Mouse (Mus musculus) forebrain, embryonic 12.5 days (tissue): Measurements from ENCODE around the gene Abhd16a. TPM values are rescaled to one million over a fixed set of nuclear protein-coding genes. Genes with fewer than 3 reads are reported as not detected.

Source experiments
- ATAC-seq: fragments of 200-750 bp; cut with Nextera tagmentation; 2 replicates; pipeline ENCODE4 v1.8.0; 2017; ENCODE audit warnings: moderate TSS enrichment; ENCODE audit not compliant: low FRiP score
- H3K27ac ChIP-seq: fragments of 300-500 bp; sonication (generic); 2 replicates; pipeline ENCODE4 v1.5.1; 2016; ENCODE audit warnings: mild to moderate bottlenecking
- H3K27me3 ChIP-seq: fragments of 300-500 bp; sonication (generic); 2 replicates; pipeline ENCODE4 v1.6.1; 2016; ENCODE audit warnings: mild to moderate bottlenecking
- H3K36me3 ChIP-seq: fragments of 300-500 bp; sonication (generic); replicated peaks from 2 replicates; pipeline ENCODE4 v1.6.1; 2016; ENCODE audit warnings: mild to moderate bottlenecking
- H3K4me1 ChIP-seq: fragments of 300-500 bp; sonication (generic); 2 replicates; pipeline ENCODE4 v1.6.1; 2016
- H3K4me2 ChIP-seq: fragments of 300-500 bp; sonication (generic); 2 replicates; pipeline ENCODE4 v1.6.1; 2016; ENCODE audit warnings: mild to moderate bottlenecking, moderate library complexity
- H3K4me3 ChIP-seq: fragments of 300-500 bp; sonication (generic); replicated peaks from 2 replicates; pipeline ENCODE4 v1.5.1; 2016; ENCODE audit warnings: mild to moderate bottlenecking
- H3K9ac ChIP-seq: fragments of 300-500 bp; sonication (generic); 2 replicates; pipeline ENCODE4 v1.6.1; 2016; ENCODE audit warnings: mild to moderate bottlenecking
- H3K9me3 ChIP-seq: fragments of 300-500 bp; sonication (generic); 2 replicates; pipeline ENCODE4 v1.6.1; 2016
- WGBS: fragments of 180-500 bp; shearing (Covaris S2); methylation state at CpG from one replicate; pipeline ENCODE4 v1.1.7; 2016; 5-methylcytosine and 5-hydroxymethylcytosine counted together
- polyA plus RNA-seq: library from polyadenylated mRNA; unstranded; fragments of >200 nt; fragmentation: Nextera tagmentation; extraction: Ambion mirVana; gene quantifications from 2 replicates; pipeline ENCODE4 v1.2.1, GENCODE M21; 2016

The Abhd16a gene
- polyA plus RNA-seq = 59.2 and 70.7 TPM in 2 replicates

- WGBS = 3% methylated on average over 65 of the region's 67 CpGs
- ATAC-seq = peak; percentile 99
- H3K27me3 ChIP-seq = peaks cover 3% of the 10 kb centered on the region; the same call in 1 of the 2 replicates
Measured at GRCm38 (mm10) chr17:35088825-35089644, at the start of gene Abhd16a. Abhd16a (plus strand) TSS chr17:35089263.

GRCm38 (mm10) chr17:35043794-35044193 is 45.3 kb upstream of the Abhd16a start:
- no peak overlapping the region for H3K4me3 ChIP-seq
- ATAC-seq = no peak
- H3K27me3 ChIP-seq = no peaks in the 10 kb centered on the region
- no peaks in the 10 kb centered on the region for H3K9me3 ChIP-seq
- no peaks in the 10 kb centered on the region for H3K36me3 ChIP-seq
- no peak overlapping the region for H3K27ac ChIP-seq
- no peak overlapping the region for H3K9ac ChIP-seq
- 90% methylated on average over 4 of the region's 4 CpGs for WGBS
- H3K4me2 ChIP-seq = no peak overlapping the region
- H3K4me1 ChIP-seq = peaks cover 29% of the 10 kb centered on the region

More at GRCm38 (mm10) chr17:35088825-35089644, at the start of gene Abhd16a:
- no peaks in the 10 kb centered on the region for H3K9me3 ChIP-seq
- peak within 1 kb of the TSS; percentile 91 for H3K27ac ChIP-seq
- H3K36me3 ChIP-seq = peaks cover 22% of the 10 kb centered on the region
- peak within 1 kb of the TSS; percentile 62 for H3K4me2 ChIP-seq
- H3K4me3 ChIP-seq = peak within 1 kb of the TSS; percentile 55
- peak within 1 kb of the TSS; percentile 68 for H3K9ac ChIP-seq
- peaks cover 13% of the 10 kb centered on the region for H3K4me1 ChIP-seq

- ATAC-seq = no peak
- Histone ChIP-seq H3K4me2 (peak overlapping the region; percentile 93), H3K4me3 (peak overlapping the region; percentile 54), H3K4me1 (peaks cover 43% of the 10 kb centered on the region), H3K36me3 (no peaks in the 10 kb centered on the region), H3K9me3 (no peaks in the 10 kb centered on the region), H3K27ac (no peak overlapping the region), H3K9ac (peak overlapping the region; percentile 88), H3K27me3 (no peaks in the 10 kb centered on the region)
- WGBS = 89% methylated on average over 7 of the region's 7 CpGs
Measured at GRCm38 (mm10) chr17:35044904-35045806, 43.9 kb upstream of the Abhd16a start.

- peak overlapping the region; percentile 90 for H3K27ac ChIP-seq
- H3K9me3 ChIP-seq = no peaks in the 10 kb centered on the region
- 7% methylated on average over 47 of the region's 48 CpGs for WGBS
- peak; percentile 73 for ATAC-seq
- H3K4me3 ChIP-seq = peak overlapping the region; percentile 54
- no peaks in the 10 kb centered on the region for H3K36me3 ChIP-seq
- peak overlapping the region; percentile 88 for H3K9ac ChIP-seq
- H3K4me2 ChIP-seq = peak overlapping the region; percentile 93
- H3K4me1 ChIP-seq = peaks cover 45% of the 10 kb centered on the region
- no peaks in the 10 kb centered on the region for H3K27me3 ChIP-seq
Measured at GRCm38 (mm10) chr17:35045807-35046680, 43.0 kb upstream of the Abhd16a start.

- WGBS = 3% methylated on average over 33 of the region's 33 CpGs
- Histone ChIP-seq H3K4me2 (peak within 1 kb of the TSS; percentile 93), H3K27ac (peak within 1 kb of the TSS; percentile 90), H3K4me1 (peaks cover 53% of the 10 kb centered on the region), H3K4me3 (peak within 1 kb of the TSS; percentile 54), H3K27me3 (no peaks in the 10 kb centered on the region), H3K9ac (peak within 1 kb of the TSS; percentile 88), H3K36me3 (no peaks in the 10 kb centered on the region), H3K9me3 (no peaks in the 10 kb centered on the region)
- ATAC-seq = peak; percentile 97
Measured at GRCm38 (mm10) chr17:35046681-35047455, 42.2 kb upstream of the Abhd16a start, which contains the start of gene Msh5. Msh5 (minus strand) TSS chr17:35046745.

GRCm38 (mm10) chr17:35047688-35048087 is 41.4 kb upstream of the Abhd16a start:
- no peak overlapping the region for H3K4me2 ChIP-seq
- WGBS = 59% methylated on average over 1 of the region's 1 CpGs
- no peak for ATAC-seq
- peaks cover 4% of the 10 kb centered on the region for H3K36me3 ChIP-seq
- H3K27ac ChIP-seq = peak overlapping the region; percentile 53; the same call in 1 of the 2 replicates
- H3K4me1 ChIP-seq = peaks cover 61% of the 10 kb centered on the region
- H3K27me3 ChIP-seq = no peaks in the 10 kb centered on the region
- H3K9me3 ChIP-seq = no peaks in the 10 kb centered on the region
- H3K9ac ChIP-seq = no peak overlapping the region
- no peak overlapping the region for H3K4me3 ChIP-seq

- Histone ChIP-seq H3K9ac (no peak overlapping the region), H3K4me2 (no peak overlapping the region; the same call in 1 of the 2 replicates), H3K4me1 (peaks cover 65% of the 10 kb centered on the region), H3K4me3 (no peak overlapping the region), H3K27me3 (no peaks in the 10 kb centered on the region), H3K27ac (peak overlapping the region; percentile 53; the same call in 1 of the 2 replicates), H3K9me3 (no peaks in the 10 kb centered on the region), H3K36me3 (peaks cover 10% of the 10 kb centered on the region)
- no peak for ATAC-seq
- 48% methylated on average over 11 of the region's 11 CpGs for WGBS
Measured at GRCm38 (mm10) chr17:35048149-35048931, 40.7 kb upstream of the Abhd16a start.

- no peak for ATAC-seq
- peak overlapping the region; percentile 96 for H3K27ac ChIP-seq
- no peaks in the 10 kb centered on the region for H3K27me3 ChIP-seq
- no peak overlapping the region for H3K9ac ChIP-seq
- H3K9me3 ChIP-seq = no peaks in the 10 kb centered on the region
- H3K4me3 ChIP-seq = no peak overlapping the region
- WGBS = 81% methylated on average over 5 of the region's 5 CpGs
- H3K4me1 ChIP-seq = peaks cover 65% of the 10 kb centered on the region
- peak overlapping the region; percentile 78 for H3K4me2 ChIP-seq
- H3K36me3 ChIP-seq = peaks cover 16% of the 10 kb centered on the region
Measured at GRCm38 (mm10) chr17:35048932-35049440, 40.1 kb upstream of the Abhd16a start.

- Histone ChIP-seq H3K27ac (peak within 1 kb of the TSS; percentile 96), H3K4me2 (peak within 1 kb of the TSS; percentile 78), H3K9ac (peak within 1 kb of the TSS; percentile 85), H3K9me3 (no peaks in the 10 kb centered on the region), H3K4me3 (peak within 1 kb of the TSS; percentile 46), H3K36me3 (peaks cover 22% of the 10 kb centered on the region), H3K4me1 (peaks cover 65% of the 10 kb centered on the region), H3K27me3 (no peaks in the 10 kb centered on the region)
- WGBS = 3% methylated on average over 11 of the region's 11 CpGs
- ATAC-seq = 0 out of 2 replicates have a peak, but pooled peaks have one; percentile 2
Measured at GRCm38 (mm10) chr17:35049561-35050016, 39.5 kb upstream of the Abhd16a start, which contains the start of gene Clic1. Clic1 (plus strand) TSS chr17:35049966.

- H3K9ac ChIP-seq = peak overlapping the region; percentile 85
- peak overlapping the region; percentile 96 for H3K27ac ChIP-seq
- H3K4me1 ChIP-seq = peaks cover 62% of the 10 kb centered on the region
- peak overlapping the region; percentile 78 for H3K4me2 ChIP-seq
- no peaks in the 10 kb centered on the region for H3K27me3 ChIP-seq
- ATAC-seq = no peak
- peaks cover 27% of the 10 kb centered on the region for H3K36me3 ChIP-seq
- H3K9me3 ChIP-seq = no peaks in the 10 kb centered on the region
- WGBS = under 1% methylated on average over 27 of the region's 27 CpGs
- H3K4me3 ChIP-seq = peak overlapping the region; percentile 46
Measured at GRCm38 (mm10) chr17:35050126-35050750, 38.8 kb upstream of the Abhd16a start.
